Comparison of ENCODE assay signal across 16 mouse cellular contexts in the genomic region with DNA sequence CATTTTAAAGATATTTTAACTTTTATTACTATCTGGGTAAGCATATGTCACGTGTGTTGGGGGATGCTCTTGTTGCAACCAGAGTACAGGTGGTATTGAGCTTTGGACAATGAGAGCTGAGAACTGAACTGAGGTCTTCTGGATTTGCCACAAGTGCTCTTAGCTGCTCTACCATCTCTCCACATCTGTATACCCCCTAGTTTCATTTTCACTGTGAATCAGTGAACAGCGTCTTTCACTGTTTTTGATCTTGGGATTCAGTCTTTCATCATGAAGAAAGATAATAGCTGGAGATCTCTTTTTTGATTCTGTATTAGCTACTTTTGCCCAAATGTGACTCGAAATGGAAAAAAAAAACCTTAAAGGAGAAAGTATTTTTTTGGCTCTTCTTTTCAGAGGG.
"Had no signal": no experiment of that assay in that cellular context is flagged by ENCODE, and none has a peak within 500 bp of the region (broad histone marks: within the 10 kb centered on the region; RNA-seq: fewer than 3 reads in every experiment).

No protein-coding gene starts in this region.

- H3K27me3 ChIP-seq: neural tube, embryonic 13.5 days; neural tube, embryonic 15.5 days; stomach, embryonic 15.5 days had no signal

- DNase-seq: retina, postnatal 1 day; right cerebral cortex, adult 18-20 months; right cerebral cortex, postnatal 14 days; right cerebral cortex, postnatal 25 days; right cerebral cortex, postnatal 4 days; spleen, adult 18-20 months; thymus, adult 18-20 months; thymus, adult 2 months; thymus, postnatal 14 days; thymus, postnatal 25 days; thymus, postnatal 36 days; thymus, postnatal 4 days had no signal

- H3K27ac ChIP-seq: neural tube, embryonic 13.5 days; neural tube, embryonic 15.5 days; stomach, embryonic 15.5 days; stomach, postnatal 0 days had no signal

- H3K4me1 ChIP-seq: neural tube, embryonic 13.5 days; neural tube, embryonic 15.5 days; stomach, embryonic 15.5 days had no signal

- H3K36me3 ChIP-seq: neural tube, embryonic 15.5 days; stomach, embryonic 15.5 days had no signal

- H3K9ac ChIP-seq: neural tube, embryonic 13.5 days; neural tube, embryonic 15.5 days; stomach, embryonic 15.5 days had no signal

- H3K9me3 ChIP-seq: neural tube, embryonic 13.5 days; neural tube, embryonic 15.5 days; stomach, embryonic 15.5 days had no signal

- H3K4me2 ChIP-seq: neural tube, embryonic 13.5 days; neural tube, embryonic 15.5 days; stomach, embryonic 15.5 days had no signal

- H3K4me3 ChIP-seq: neural tube, embryonic 13.5 days; neural tube, embryonic 15.5 days; stomach, embryonic 15.5 days had no signal
